Comparison of ENCODE assay signal across 28 mouse cellular contexts in genomic region chr9:37567019-37567418, GRCm38 (mm10). TPM values are rescaled to one million over a fixed set of nuclear protein-coding genes. Genes with fewer than 3 reads are reported as not detected.
DNase-seq lines count a peak whose midpoint lies in the region; ATAC-seq and TF ChIP-seq lines count a peak whose summit lies in the region.
"Had no signal": no experiment of that assay in that cellular context is flagged by ENCODE, and none has a peak within 500 bp of the region (broad histone marks: within the 10 kb centered on the region; RNA-seq: fewer than 3 reads in every experiment).

No protein-coding gene starts in this region.

- no peaks in the 10 kb centered on the region for H3K27me3 ChIP-seq in G1E (ENCODE audit: insufficient read depth, low read length)
- no peaks in the 10 kb centered on the region for H3K27me3 ChIP-seq in liver, embryonic 12.5 days (replicated peaks)
- H3K27me3 ChIP-seq in liver, postnatal 0 days (ENCODE audit: insufficient read depth, low read length) = no peaks in the 10 kb centered on the region
- H3K27me3 ChIP-seq: embryonic facial prominence, embryonic 12.5 days; heart, embryonic 15.5 days; midbrain, embryonic 12.5 days; neural tube, embryonic 13.5 days had no signal

- peak overlapping the region; percentile 39; the same call in 1 of the 2 replicates for H3K27ac ChIP-seq in liver, embryonic 12.5 days
- H3K27ac ChIP-seq in liver, postnatal 0 days (ENCODE audit: low read depth) = no peak overlapping the region
- H3K27ac ChIP-seq: embryonic facial prominence, embryonic 12.5 days; heart, embryonic 10.5 days; kidney, postnatal 0 days; limb, embryonic 13.5 days; macrophage; midbrain, embryonic 12.5 days; neural tube, embryonic 13.5 days had no signal

- peak overlapping the region; percentile 57; the same call in 1 of the 2 replicates for H3K4me2 ChIP-seq in liver, embryonic 12.5 days
- H3K4me2 ChIP-seq in liver, postnatal 0 days (ENCODE audit: low read depth, low read length) = no peak overlapping the region
- H3K4me2 ChIP-seq: embryonic facial prominence, embryonic 12.5 days; midbrain, embryonic 12.5 days had no signal

- peak; percentile 47 for ATAC-seq in G1E (ENCODE audit: extremely low read depth, insufficient number of reproducible peaks, low FRiP score, poor library complexity, severe bottlenecking)
- ATAC-seq in liver, embryonic 12.5 days = no peak
- 0 out of 2 replicates have a peak, but pooled peaks have one; percentile 14 for ATAC-seq in liver, postnatal 0 days
- ATAC-seq: forebrain, embryonic 14.5 days; hindbrain, embryonic 16.5 days; Patski had no signal

- TF ChIP-seq CTCF in G1E (IDR thresholded peaks at IDR 0.05; ENCODE audit: low read depth, low read length) = no peak
- TF ChIP-seq CTCF in liver, postnatal 0 days (IDR thresholded peaks at IDR 0.05; ENCODE audit: low read depth) = no peak

- TF ChIP-seq EP300 in liver, postnatal 0 days (IDR thresholded peaks at IDR 0.05; ENCODE audit: low read depth) = peak; percentile 84

- H3K4me1 ChIP-seq in G1E (ENCODE audit: insufficient read depth, low read depth, low read length) = peaks cover 97% of the 10 kb centered on the region
- peaks cover 85% of the 10 kb centered on the region for H3K4me1 ChIP-seq in liver, embryonic 12.5 days
- H3K4me1 ChIP-seq in liver, postnatal 0 days (ENCODE audit: insufficient read depth) = peaks cover 29% of the 10 kb centered on the region

- H3K9ac ChIP-seq in liver, embryonic 12.5 days = no peak overlapping the region
- no peak overlapping the region for H3K9ac ChIP-seq in liver, postnatal 0 days (replicated peaks)
- H3K9ac ChIP-seq: embryonic facial prominence, embryonic 12.5 days; heart, embryonic 15.5 days; limb, embryonic 13.5 days; midbrain, embryonic 12.5 days; neural tube, embryonic 13.5 days had no signal

- DNase-seq in G1E (ENCODE audit: low spot score) = no peak
- peak; percentile 73 for DNase-seq in MEL-GATA-1-ER (ENCODE audit: extremely low read depth, low read depth)
- no peak for DNase-seq in liver, postnatal 0 days
- DNase-seq in thymus, adult 18-20 months = no peak
- no peak for DNase-seq in heart, adult 11 months
- no peak for DNase-seq in kidney, adult 11 months
- DNase-seq: adrenal gland, postnatal 14 days; cerebellum, adult 11 months; cerebellum, adult 9-11 months; gastrocnemius, postnatal 14 days; kidney, adult 2 months; lung, adult 2 months; lung, postnatal 10 days; thymus, postnatal 14 days had no signal

- no peak overlapping the region for H3K4me3 ChIP-seq in G1E (ENCODE audit: low read depth, low read length)
- no peak overlapping the region for H3K4me3 ChIP-seq in liver, embryonic 12.5 days
- H3K4me3 ChIP-seq in liver, postnatal 0 days (ENCODE audit: low read depth, low read length) = no peak overlapping the region
- H3K4me3 ChIP-seq: embryonic facial prominence, embryonic 12.5 days; limb, embryonic 13.5 days; midbrain, embryonic 12.5 days; myocyte; neural tube, embryonic 13.5 days had no signal

- WGBS in liver, embryonic 12.5 days (ENCODE audit: insufficient replicate concordance) = 33% methylated on average over 2 of the region's 2 CpGs
- 47% methylated on average over 2 of the region's 2 CpGs for WGBS in liver, postnatal 0 days (ENCODE audit: insufficient replicate concordance)

- no peaks in the 10 kb centered on the region for H3K9me3 ChIP-seq in G1E (replicated peaks)
- H3K9me3 ChIP-seq in liver, embryonic 12.5 days (replicated peaks) = no peaks in the 10 kb centered on the region
- no peaks in the 10 kb centered on the region for H3K9me3 ChIP-seq in liver, postnatal 0 days (ENCODE audit: low read length)
- H3K9me3 ChIP-seq: embryonic facial prominence, embryonic 12.5 days; heart, embryonic 10.5 days; heart, embryonic 15.5 days; limb, embryonic 13.5 days; midbrain, embryonic 12.5 days; neural tube, embryonic 13.5 days had no signal

- no peaks in the 10 kb centered on the region for H3K36me3 ChIP-seq in G1E (replicated peaks)
- no peaks in the 10 kb centered on the region for H3K36me3 ChIP-seq in liver, embryonic 12.5 days
- H3K36me3 ChIP-seq in liver, postnatal 0 days (replicated peaks; ENCODE audit: insufficient read depth, low read length) = no peaks in the 10 kb centered on the region
- H3K36me3 ChIP-seq: embryonic facial prominence, embryonic 12.5 days; heart, embryonic 10.5 days; heart, embryonic 15.5 days; limb, embryonic 13.5 days; midbrain, embryonic 12.5 days; neural tube, embryonic 13.5 days had no signal

RNA-seq across cellular contexts. Expression of gene Siae, which starts 11.5 kb away (rescaled TPM):
- total RNA-seq in G1E (2014; fragmentation: Nextera tagmentation) (98.8 and 107 TPM in 2 replicates), G1E (2017) (41.7 and 44.5 TPM in 2 replicates)
- 1.3 and 1.9 TPM in 2 replicates for polyA plus RNA-seq in G1E (2012)
- polyA plus RNA-seq in liver, embryonic 12.5 days (2016; fragmentation: Nextera tagmentation; extraction: Ambion mirVana) = 5.6 and 5.7 TPM in 2 replicates
- 5.1 and 5.2 TPM in 2 replicates for polyA plus RNA-seq in liver, postnatal 0 days (2015; fragmentation: Nextera tagmentation; extraction: Ambion mirVana)

RNA-seq across cellular contexts. Expression of gene Nrgn, which starts 14.3 kb away (rescaled TPM):
- total RNA-seq in G1E (2014; fragmentation: Nextera tagmentation) = 444 and 474 TPM in 2 replicates
- total RNA-seq in G1E (2017) = 136 and 149 TPM in 2 replicates
- 2,434 and 2,443 TPM in 2 replicates for polyA plus RNA-seq in G1E (2012)
- polyA plus RNA-seq in liver, embryonic 12.5 days (2016; fragmentation: Nextera tagmentation; extraction: Ambion mirVana) = 20.6 and 23.4 TPM in 2 replicates
- polyA plus RNA-seq in liver, postnatal 0 days (2015; fragmentation: Nextera tagmentation; extraction: Ambion mirVana) = 7.4 and 9.3 TPM in 2 replicates

RNA-seq across cellular contexts. Expression of gene Vsig2, which starts 28.0 kb away (rescaled TPM):
- total RNA-seq in G1E (2014; fragmentation: Nextera tagmentation) (not detected in 2 replicates), G1E (2017) (0.29 and 3.0 TPM in 2 replicates)
- not detected in 2 replicates for polyA plus RNA-seq in G1E (2012)
- 0.29 and 0.76 TPM in 2 replicates for polyA plus RNA-seq in liver, embryonic 12.5 days (2016; fragmentation: Nextera tagmentation; extraction: Ambion mirVana)
- polyA plus RNA-seq in liver, postnatal 0 days (2015; fragmentation: Nextera tagmentation; extraction: Ambion mirVana) = 0.88 and 1.3 TPM in 2 replicates
- polyA plus RNA-seq: forebrain, embryonic 14.5 days; macrophage; myocyte had no signal

RNA-seq across cellular contexts. Expression of gene Esam, which starts 39.1 kb away (rescaled TPM):
- total RNA-seq in G1E (2014; fragmentation: Nextera tagmentation) (not detected in 2 replicates), G1E (2017) (0.23 TPM in 1 of 2 replicates, not detected in the other)
- 0.09 TPM in 1 of 2 replicates, not detected in the other for polyA plus RNA-seq in G1E (2012)
- polyA plus RNA-seq in liver, embryonic 12.5 days (2016; fragmentation: Nextera tagmentation; extraction: Ambion mirVana) = 22.0 and 22.8 TPM in 2 replicates
- polyA plus RNA-seq in liver, postnatal 0 days (2015; fragmentation: Nextera tagmentation; extraction: Ambion mirVana) = 16.2 and 18.2 TPM in 2 replicates
- total RNA-seq: granulocyte monocyte progenitor cell, adult 5-6 weeks had no signal

RNA-seq across cellular contexts. Expression of gene Spa17, which starts 46.5 kb away (rescaled TPM):
- total RNA-seq in G1E (2014; fragmentation: Nextera tagmentation) (12.4 and 21.1 TPM in 2 replicates), G1E (2017) (12.1 and 13.0 TPM in 2 replicates)
- polyA plus RNA-seq in G1E (2012) = 1.7 and 1.8 TPM in 2 replicates
- 2.8 and 4.0 TPM in 2 replicates for polyA plus RNA-seq in liver, embryonic 12.5 days (2016; fragmentation: Nextera tagmentation; extraction: Ambion mirVana)
- 2.2 and 2.5 TPM in 2 replicates for polyA plus RNA-seq in liver, postnatal 0 days (2015; fragmentation: Nextera tagmentation; extraction: Ambion mirVana)

Comparison
In these comparisons a context has a peak if more than half of its experiments do, and no peak if none do; other contexts are left out.
1. RNA of gene Nrgn, which starts 14.3 kb away (polyA plus RNA-seq): 2,434 to 2,443 TPM in G1E; 20.6 to 23.4 TPM in liver, embryonic 12.5 days and 7.4 to 9.3 TPM in liver, postnatal 0 days; every median in the first group is over 10 times any median in the second.